Mouse (Mus musculus) mouse trophoblast stem cell (cell line): ENCODE data around the gene Ccser1.
"Not testable (repeated sequence)": the region's sequence is repeated elsewhere in the genome, so short reads cannot be mapped to it uniquely, and the experiment has no call there.

Experiments used
- in situ Hi-C, 2 experiments: fragments of 300-500 bp; cut with MseI, MboI; formaldehyde crosslinking; loops; 2 replicates in 1 of 2; 3 replicates in 1 of 2; pipeline ENCODE4 v1.15.1; 2025

Gene Ccser1

GRCm38 (mm10) chr6:61978379-61978778 lies 798.3 kb downstream of the Ccser1 start:
- in situ Hi-C loops = no loop called here

GRCm38 (mm10) chr6:62014374-62014773 lies 834.2 kb downstream of the Ccser1 start:
- in situ Hi-C loops = no loop called here

- in situ Hi-C loops = no loop called here
Measured at GRCm38 (mm10) chr6:62044454-62044853, 864.3 kb downstream of the Ccser1 start.

GRCm38 (mm10) chr6:62045042-62045441 lies 864.9 kb downstream of the Ccser1 start:
- in situ Hi-C loops = not testable (repeated sequence)

GRCm38 (mm10) chr6:62055276-62055675 lies 875.2 kb downstream of the Ccser1 start:
- in situ Hi-C loops = no loop called here

- in situ Hi-C loops = no loop called here
Measured at GRCm38 (mm10) chr6:62066363-62067023, 886.4 kb downstream of the Ccser1 start.

GRCm38 (mm10) chr6:62067024-62067380 lies 886.9 kb downstream of the Ccser1 start:
- in situ Hi-C loops = no loop called here

GRCm38 (mm10) chr6:62105464-62105863 lies 925.3 kb downstream of the Ccser1 start:
- in situ Hi-C loops = no loop called here

- in situ Hi-C loops = no loop called here
Measured at GRCm38 (mm10) chr6:62132531-62132930, 952.4 kb downstream of the Ccser1 start.

- in situ Hi-C loops = no loop called here
Measured at GRCm38 (mm10) chr6:62160320-62160719, 980.2 kb downstream of the Ccser1 start.

GRCm38 (mm10) chr6:62162596-62162995 lies 982.5 kb downstream of the Ccser1 start:
- in situ Hi-C loops = no loop called here

GRCm38 (mm10) chr6:62163826-62164225 lies 983.7 kb downstream of the Ccser1 start:
- in situ Hi-C loops = no loop called here

GRCm38 (mm10) chr6:62196496-62197188 lies 1016.5 kb downstream of the Ccser1 start:
- in situ Hi-C loops = no loop called here

GRCm38 (mm10) chr6:62198768-62199167 lies 1018.6 kb downstream of the Ccser1 start:
- in situ Hi-C loops = no loop called here

GRCm38 (mm10) chr6:62205013-62205412 lies 1024.9 kb downstream of the Ccser1 start:
- in situ Hi-C loops = no loop called here

- in situ Hi-C loops = no loop called here
Measured at GRCm38 (mm10) chr6:62221856-62222255, 1041.7 kb downstream of the Ccser1 start.

GRCm38 (mm10) chr6:62263899-62264298 lies 1083.8 kb downstream of the Ccser1 start:
- in situ Hi-C loops = no loop called here

GRCm38 (mm10) chr6:62264525-62264924 lies 1084.4 kb downstream of the Ccser1 start:
- in situ Hi-C loops = no loop called here

GRCm38 (mm10) chr6:62281256-62281655 lies 1101.1 kb downstream of the Ccser1 start:
- in situ Hi-C loops = no loop called here

- in situ Hi-C loops = no loop called here
Measured at GRCm38 (mm10) chr6:62301576-62302312, 1121.6 kb downstream of the Ccser1 start.

GRCm38 (mm10) chr6:62318627-62319026 lies 1138.5 kb downstream of the Ccser1 start:
- in situ Hi-C loops = no loop called here

GRCm38 (mm10) chr6:62340319-62340718 lies 1160.2 kb downstream of the Ccser1 start:
- in situ Hi-C loops = no loop called here

- in situ Hi-C loops = no loop called here
Measured at GRCm38 (mm10) chr6:62367802-62368201, 1187.7 kb downstream of the Ccser1 start.
